Mouse (Mus musculus) spleen, adult 18-20 months (tissue): Measurements from ENCODE around the gene Fam210b.
A peak's percentile ranks its signal among the peaks of the same experiment; 100 is the strongest.

Experiments
- DNase-seq, 2 experiments: peaks; one replicate each; pipeline ENCODE4 v3.0.0; 2022; ENCODE audit warnings: mixed read lengths in 2 of 2

Fam210b gene

GRCm38 (mm10) chr2:172350773-172351172 is 5.4 kb downstream of the Fam210b start:
- no peak for DNase-seq

- DNase-seq = no peak
These were observed 7.9 kb downstream of the Fam210b start for GRCm38 (mm10) chr2:172353218-172353617.

DNA sequence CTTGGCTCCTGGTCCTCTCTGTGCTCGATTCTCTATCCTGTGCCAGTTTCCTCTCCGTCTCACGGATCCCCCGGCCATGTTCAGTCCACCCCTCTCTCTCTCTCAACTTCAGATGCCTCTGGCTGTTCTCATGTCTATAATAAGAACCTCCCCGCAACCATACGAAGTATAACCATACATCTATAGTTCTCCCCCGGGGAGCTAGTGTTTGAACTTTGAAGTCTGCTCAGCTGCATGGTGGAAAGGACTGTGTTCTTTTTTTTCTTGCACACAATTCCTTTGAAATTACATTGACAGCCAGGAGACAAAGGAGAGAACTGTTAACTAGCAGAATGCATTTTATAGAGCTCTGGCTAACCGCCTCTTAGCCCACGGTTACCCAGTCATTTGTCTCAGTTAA is 9.4 kb downstream of the Fam210b start:
- DNase-seq = no peak

DNA sequence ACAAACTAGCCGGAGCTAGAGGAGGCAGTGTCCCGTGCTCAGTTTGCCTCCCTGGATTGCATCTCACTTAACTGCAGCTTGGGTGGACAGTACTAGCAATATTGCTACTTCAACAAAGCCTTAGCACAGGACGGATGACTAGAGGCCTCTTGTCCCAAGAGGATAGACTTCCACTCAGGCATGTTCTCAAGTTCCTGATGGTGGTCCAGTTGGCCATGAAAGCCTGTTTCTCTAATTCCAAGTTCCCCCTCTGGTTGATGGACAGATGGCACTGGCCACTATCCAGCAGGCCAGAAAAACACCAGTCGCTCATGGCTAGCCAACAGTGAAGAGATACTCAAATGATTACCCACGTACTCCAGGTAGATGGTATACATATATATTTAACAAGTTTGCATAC is 10.5 kb downstream of the Fam210b start:
- DNase-seq = no peak

GRCm38 (mm10) chr2:172363176-172363575 is 17.8 kb downstream of the Fam210b start:
- DNase-seq = no peak

DNA sequence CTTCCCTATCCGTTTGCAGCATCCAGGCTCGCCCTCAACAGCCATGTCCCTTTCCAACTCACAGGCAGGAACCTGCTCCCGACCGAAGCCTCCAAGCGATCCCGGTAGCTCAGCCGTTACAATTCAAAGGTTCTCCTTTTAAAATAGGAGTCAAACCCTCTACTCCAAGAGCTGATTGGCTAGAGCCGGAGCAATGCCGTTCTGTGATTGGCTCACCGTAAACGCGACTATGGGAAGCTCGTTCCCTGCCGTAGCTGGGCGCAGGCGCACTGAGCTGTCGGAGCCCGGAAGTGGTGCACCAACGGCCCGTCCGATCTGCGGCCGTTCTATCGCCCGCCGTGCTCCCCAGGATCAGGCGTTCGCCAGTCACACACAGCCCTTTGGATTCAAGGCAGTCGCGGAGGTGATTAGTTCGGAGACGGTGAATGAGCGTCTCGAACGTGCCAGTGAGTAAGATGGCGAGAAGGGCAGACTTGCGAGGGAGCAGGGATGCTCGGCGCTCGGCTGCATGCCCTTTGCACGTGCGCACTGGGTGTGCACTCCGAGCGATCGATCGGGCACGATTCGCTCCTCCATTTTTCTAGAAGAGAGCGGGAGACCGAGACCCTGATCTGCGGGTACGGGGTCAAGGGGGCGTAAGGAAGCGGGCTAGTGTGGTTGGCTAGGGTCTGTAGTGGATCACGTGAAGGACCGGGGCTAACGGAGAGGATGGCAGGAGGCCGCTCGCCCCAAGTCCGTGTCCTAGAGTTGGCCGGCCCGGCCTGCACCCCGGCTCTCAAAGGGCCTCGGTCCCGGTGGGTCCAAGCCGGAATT is 25.3 kb downstream of the Fam210b start, which contains the start of the genes Aurka and Cstf1:
Aurka (minus strand) TSS at position 125 of the 813 bp plus-strand sequence.
Cstf1 (plus strand) TSS at position 271 of the 813 bp plus-strand sequence.
- DNase-seq = peak; percentile 87 to 91

- DNase-seq = no peak
These were observed 25.9 kb downstream of the Fam210b start for GRCm38 (mm10) chr2:172371258-172371657.

DNA sequence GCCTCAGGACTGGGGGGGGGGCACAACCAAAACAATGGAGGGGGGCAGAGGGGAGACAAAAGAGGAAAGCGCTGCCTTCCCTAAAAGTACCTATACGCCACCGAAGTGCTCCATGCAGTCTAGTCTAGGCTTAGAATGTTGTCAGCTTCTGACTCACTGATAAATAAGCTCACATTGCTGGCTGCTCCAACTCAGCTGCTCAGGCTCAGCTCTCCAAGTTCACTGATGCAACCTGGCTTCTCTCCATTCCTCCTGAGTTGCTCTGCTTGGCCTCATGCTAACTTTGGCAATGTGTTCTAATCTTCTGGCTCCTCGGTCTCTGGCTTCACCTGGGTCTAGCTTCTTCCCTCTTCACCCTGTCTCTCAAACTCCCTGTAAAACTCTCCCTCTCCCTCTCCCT is 31.2 kb downstream of the Fam210b start:
- no peak for DNase-seq

GRCm38 (mm10) chr2:172376999-172377515 is 31.7 kb downstream of the Fam210b start:
- DNase-seq = no peak

GRCm38 (mm10) chr2:172378332-172378731 is 33.0 kb downstream of the Fam210b start:
- peak; percentile 37 to 70 for DNase-seq

- no peak for DNase-seq
These were observed 35.1 kb downstream of the Fam210b start for GRCm38 (mm10) chr2:172380513-172380912.

DNA sequence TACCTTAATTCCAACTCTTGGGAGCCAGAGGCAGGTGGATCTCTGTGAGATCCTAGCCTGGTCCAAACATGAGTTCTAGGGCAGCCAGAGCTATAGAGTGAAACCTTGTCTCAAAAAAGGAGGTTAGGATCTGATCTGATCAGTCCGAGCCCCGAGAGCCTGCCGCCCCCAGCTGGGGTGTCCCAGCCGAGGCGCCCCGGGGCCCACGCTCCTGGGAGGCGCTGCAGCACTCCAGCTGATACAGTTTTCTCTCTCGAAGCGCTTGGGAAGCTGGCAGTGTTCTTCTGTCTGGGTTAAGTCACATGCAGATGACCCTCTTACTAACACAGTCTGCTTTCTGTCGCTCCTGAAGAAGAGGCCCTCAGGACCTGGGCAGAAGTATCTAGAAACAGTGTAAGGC is 36.0 kb downstream of the Fam210b start:
- DNase-seq = no peak

DNA sequence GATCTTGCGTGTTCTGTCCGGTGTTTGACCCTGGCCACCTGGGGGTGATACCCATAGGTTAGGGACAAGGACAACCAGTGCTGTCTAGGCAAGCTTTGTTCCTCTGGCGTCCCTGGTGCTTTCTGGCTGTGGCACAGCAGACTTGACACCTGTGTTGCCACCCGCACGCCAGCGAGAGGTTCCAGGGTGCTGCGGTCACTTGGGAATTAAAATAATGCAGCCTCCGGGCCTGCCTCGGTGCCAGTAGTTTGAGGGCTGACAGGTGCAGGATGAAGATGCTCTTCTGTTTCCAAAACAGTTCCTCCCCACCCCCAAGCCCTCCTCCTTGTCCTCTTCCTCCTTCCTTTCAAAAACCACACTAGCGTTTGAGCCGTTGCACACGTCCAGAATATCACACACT is 36.5 kb downstream of the Fam210b start:
- no peak for DNase-seq

- DNase-seq = no peak
These were observed 39.4 kb downstream of the Fam210b start for GRCm38 (mm10) chr2:172384715-172385114.

DNA sequence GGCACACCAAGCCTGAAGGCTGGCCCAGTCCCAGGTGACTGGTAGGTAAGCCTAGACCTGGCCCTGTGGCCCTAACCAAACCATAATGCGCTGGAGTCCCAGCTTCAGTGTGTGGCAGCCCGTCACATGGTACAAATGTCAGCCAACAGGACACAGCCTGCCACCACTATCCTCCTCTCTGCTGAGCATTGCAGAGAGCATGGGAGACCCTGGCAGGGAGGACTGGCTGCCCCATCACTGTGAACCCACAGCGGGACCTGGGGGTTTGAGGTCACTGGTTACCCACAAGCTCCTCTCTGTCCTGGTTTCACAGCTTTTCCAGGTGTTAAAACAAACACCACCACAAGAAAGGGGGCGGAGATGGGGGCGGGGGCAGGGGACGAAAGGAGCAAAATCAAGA is 45.0 kb downstream of the Fam210b start:
- no peak for DNase-seq

DNA sequence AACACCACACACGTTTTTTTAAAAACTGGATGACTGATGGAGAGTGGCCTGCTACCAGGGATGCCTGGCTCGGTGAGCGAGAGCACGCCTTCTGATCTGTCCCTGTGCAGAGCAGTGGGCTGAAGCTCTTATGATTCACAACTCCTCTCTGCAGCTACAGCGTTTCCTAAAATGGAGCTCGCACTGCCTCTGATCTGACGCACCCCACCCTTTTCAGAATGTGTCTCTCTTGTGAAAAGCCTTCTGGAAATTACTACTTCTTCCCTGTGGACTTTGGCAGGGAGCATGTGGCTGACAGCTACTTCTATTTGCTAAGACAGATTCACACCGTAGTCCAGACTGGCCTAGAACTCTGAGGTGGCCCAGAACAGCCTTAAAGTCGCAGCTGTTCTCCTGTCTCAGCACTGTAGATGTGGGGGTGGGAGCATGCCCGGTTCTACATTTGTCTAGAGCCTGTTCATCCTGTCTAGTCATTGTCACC is 46.7 kb downstream of the Fam210b start:
- no peak for DNase-seq

DNA sequence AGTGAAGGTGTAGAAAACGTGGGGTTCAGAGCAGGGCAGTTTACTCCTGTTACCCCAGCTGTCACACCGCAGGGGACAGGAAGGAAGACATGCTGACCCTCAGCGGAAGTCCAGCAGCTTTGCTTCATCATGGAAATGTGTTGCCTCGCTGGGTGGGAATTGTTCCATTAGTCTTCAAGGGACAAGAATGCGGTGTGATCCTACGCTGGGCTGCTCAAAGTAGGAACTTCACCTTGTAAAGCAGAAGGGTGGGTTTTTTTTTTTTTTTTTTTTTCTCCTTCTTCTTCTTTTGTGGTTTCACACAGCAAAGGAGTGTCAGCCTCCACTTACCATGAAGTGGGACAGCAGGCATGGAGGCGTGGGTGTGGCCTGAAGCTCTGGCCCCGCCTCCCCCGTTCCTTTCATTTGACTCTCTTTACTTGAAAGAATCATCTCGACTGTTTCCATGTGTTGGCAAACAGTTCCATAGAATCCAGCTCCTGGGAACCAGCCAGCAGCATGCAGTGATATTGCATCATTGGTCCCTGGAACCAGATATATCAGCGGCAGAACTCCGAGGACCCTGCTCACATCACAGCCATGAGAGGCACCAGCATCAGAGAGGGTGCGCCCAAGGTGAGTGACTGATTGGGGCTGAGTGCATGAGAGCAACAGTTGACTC is 48.2 kb downstream of the Fam210b start, which contains the start of gene Cass4:
Cass4 (plus strand) TSS at position 404 of the 661 bp plus-strand sequence.
- DNase-seq = peak; percentile 56 to 76

GRCm38 (mm10) chr2:172394052-172394392 is 48.7 kb downstream of the Fam210b start:
- no peak for DNase-seq

DNA sequence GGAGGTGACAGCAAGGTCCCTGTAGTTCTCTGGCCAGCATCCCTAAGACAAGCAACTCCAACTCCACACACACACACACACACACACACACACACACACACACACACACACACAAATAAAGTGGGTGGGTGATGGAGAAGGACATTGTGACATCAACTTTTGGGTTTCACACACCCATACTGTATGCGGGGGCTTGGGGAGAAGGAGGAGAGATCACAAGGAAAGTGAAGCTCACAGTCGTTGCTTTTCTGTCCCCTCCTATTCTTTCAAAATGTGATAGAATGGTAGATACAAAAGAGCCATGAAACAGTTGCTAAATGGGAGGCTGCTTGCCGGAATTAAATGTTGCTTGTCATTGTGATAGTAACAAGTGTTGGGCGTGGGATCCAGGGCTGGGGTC is 49.3 kb downstream of the Fam210b start:
- DNase-seq = no peak

DNA sequence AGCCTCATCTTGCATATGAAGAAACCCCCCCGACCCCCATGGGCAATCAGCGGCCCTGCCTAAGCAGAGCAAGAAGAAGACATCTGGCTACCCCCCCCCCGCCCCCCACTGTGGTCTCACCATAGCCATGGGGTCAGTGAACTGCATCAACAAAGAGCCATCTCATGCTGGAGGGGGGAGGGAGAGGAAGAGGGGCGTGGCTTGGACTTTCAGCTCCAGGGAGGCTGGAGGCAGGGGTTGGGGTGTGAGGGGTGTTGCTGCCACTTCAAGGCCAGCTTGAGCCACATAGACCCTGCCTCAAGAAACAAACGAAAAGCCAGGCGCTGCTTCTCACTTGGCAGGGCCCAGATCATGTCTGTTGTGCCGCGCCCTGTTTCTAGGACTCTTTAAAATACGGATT is 50.6 kb downstream of the Fam210b start:
- no peak for DNase-seq

- DNase-seq = no peak
These were observed 54.5 kb downstream of the Fam210b start for GRCm38 (mm10) chr2:172399901-172400300.

DNA sequence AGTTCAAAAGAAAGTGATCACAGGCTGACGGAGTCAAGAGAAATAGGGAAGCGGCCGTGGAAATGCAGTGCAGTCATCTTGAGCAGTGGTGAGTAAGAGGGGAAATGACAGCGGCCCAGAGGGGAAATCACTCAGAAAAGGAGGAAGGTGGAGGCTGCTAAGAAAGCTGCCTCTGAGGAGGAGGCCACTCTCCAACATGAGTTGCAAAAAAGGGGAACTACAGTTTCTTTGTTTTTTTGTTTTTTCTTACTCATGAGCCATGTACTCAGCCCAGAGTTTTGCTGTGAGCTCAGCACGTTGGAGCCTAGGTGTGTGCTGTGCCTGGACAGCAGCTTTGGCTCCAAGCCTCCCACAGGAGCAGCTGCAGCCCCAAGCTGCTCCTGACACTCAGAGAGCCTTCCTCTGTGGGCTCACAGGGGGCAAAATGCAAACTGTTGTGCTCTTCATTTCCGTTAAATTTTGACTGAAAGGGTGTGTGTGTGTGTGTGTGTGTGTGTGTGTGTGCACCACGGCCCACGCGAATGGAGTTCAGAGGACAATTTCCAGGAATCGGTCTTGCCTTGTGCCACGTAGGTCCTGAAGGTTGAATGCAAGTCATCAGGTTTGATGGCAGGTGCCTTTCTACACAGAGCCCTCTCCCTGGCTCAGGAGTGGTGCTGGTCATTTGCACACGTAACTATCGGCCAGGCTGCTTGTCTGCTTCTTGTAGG is 55.9 kb downstream of the Fam210b start:
- peak; percentile 49 to 57 for DNase-seq

DNA sequence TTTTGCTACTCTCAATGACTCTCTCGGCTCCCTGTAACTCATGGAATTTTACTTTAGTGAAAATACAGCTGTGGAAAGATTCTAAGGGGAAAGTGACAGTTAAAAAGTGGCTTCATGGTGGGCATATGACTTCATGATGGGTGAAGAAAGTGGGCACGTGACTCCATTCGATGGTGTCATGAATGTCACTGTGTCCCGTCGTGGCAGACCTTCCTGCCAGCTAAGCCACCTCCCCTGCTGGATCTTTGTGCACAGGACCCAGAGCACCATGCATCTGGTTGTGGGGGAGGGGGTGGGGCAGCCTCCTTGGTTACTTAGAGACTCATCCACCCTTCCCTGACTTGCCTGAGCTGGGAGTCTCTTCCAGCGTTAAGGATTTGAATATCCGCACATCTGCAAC is 58.9 kb downstream of the Fam210b start:
- no peak for DNase-seq
